Mouse (Mus musculus): ENCODE results near the gene Ndufs7. TPM values are rescaled to one million over a fixed set of nuclear protein-coding genes. Genes with fewer than 3 reads are reported as not detected.
"Not testable (repeated sequence)": the region's sequence is repeated elsewhere in the genome, so short reads cannot be mapped to it uniquely, and the experiment has no call there.

The Ndufs7 gene
- polyA plus RNA-seq, 1 experiment from 2014 or later = 586 TPM

- not testable (repeated sequence) for H3K9me3 ChIP-seq (replicated peaks); H3K27ac ChIP-seq; H3K27me3 ChIP-seq; H3K36me3 ChIP-seq; H3K4me3 ChIP-seq; H3K4me2 ChIP-seq; H3K9ac ChIP-seq; ATAC-seq (replicated peaks; ENCODE audit: insufficient number of reproducible peaks, insufficient read depth, low FRiP score, low read depth)
- peaks cover 24% of the 10 kb centered on the region for H3K4me1 ChIP-seq (replicated peaks)
- WGBS = 88% methylated on average over 2 of the region's 2 CpGs
Observed at GRCm38 (mm10) chr10:80223137-80223536, 25.8 kb upstream of the Ndufs7 start.

GRCm38 (mm10) chr10:80226071-80226415 lies 22.9 kb upstream of the Ndufs7 start:
- H3K9ac ChIP-seq = peak overlapping the region; percentile 43; the same call in 1 of the 2 replicates
- peak overlapping the region; percentile 92 for H3K4me3 ChIP-seq
- H3K36me3 ChIP-seq = peaks cover 13% of the 10 kb centered on the region; the same call in 1 of the 2 replicates
- peaks cover 28% of the 10 kb centered on the region for H3K4me1 ChIP-seq (replicated peaks)
- H3K27ac ChIP-seq = peak overlapping the region; percentile 93
- peak overlapping the region; percentile 65 for H3K4me2 ChIP-seq
- 0% methylated on average over 14 of the region's 14 CpGs for WGBS
- H3K9me3 ChIP-seq (replicated peaks) = no peaks in the 10 kb centered on the region
- ATAC-seq (replicated peaks; ENCODE audit: insufficient number of reproducible peaks, insufficient read depth, low FRiP score, low read depth) = no peak
- H3K27me3 ChIP-seq = no peaks in the 10 kb centered on the region

- H3K9me3 ChIP-seq (replicated peaks) = no peaks in the 10 kb centered on the region
- peak within 1 kb of the TSS; percentile 92 for H3K4me3 ChIP-seq
- peak within 1 kb of the TSS; percentile 93 for H3K27ac ChIP-seq
- ATAC-seq (replicated peaks; ENCODE audit: insufficient number of reproducible peaks, insufficient read depth, low FRiP score, low read depth) = peak; percentile 100
- under 1% methylated on average over 57 of the region's 75 CpGs for WGBS
- no peaks in the 10 kb centered on the region for H3K27me3 ChIP-seq
- H3K36me3 ChIP-seq = peaks cover 13% of the 10 kb centered on the region
- H3K4me2 ChIP-seq = peak within 1 kb of the TSS; percentile 93
- H3K4me1 ChIP-seq (replicated peaks) = peaks cover 23% of the 10 kb centered on the region
- H3K9ac ChIP-seq = peak within 1 kb of the TSS; percentile 97
Observed at GRCm38 (mm10) chr10:80226416-80227165, 22.3 kb upstream of the Ndufs7 start, which contains the start of gene Mum1. TSS of gene Mum1 (plus strand) at chr10:80226434.

GRCm38 (mm10) chr10:80227166-80227539 lies 21.8 kb upstream of the Ndufs7 start:
- Histone ChIP-seq H3K27ac (peak overlapping the region; percentile 93), H3K4me2 (peak overlapping the region; percentile 93), H3K36me3 (peaks cover 14% of the 10 kb centered on the region), H3K9ac (peak overlapping the region; percentile 97), H3K4me3 (peak overlapping the region; percentile 92), H3K27me3 (no peaks in the 10 kb centered on the region), H3K9me3 (replicated peaks) (no peaks in the 10 kb centered on the region), H3K4me1 (replicated peaks) (peaks cover 23% of the 10 kb centered on the region)
- ATAC-seq (replicated peaks; ENCODE audit: insufficient number of reproducible peaks, insufficient read depth, low FRiP score, low read depth) = no peak
- 7% methylated on average over 10 of the region's 10 CpGs for WGBS

GRCm38 (mm10) chr10:80227877-80228775 lies 20.8 kb upstream of the Ndufs7 start:
- no peak for ATAC-seq (replicated peaks; ENCODE audit: insufficient number of reproducible peaks, insufficient read depth, low FRiP score, low read depth)
- Histone ChIP-seq H3K9ac (peak overlapping the region; percentile 97), H3K9me3 (replicated peaks) (no peaks in the 10 kb centered on the region), H3K27me3 (no peaks in the 10 kb centered on the region), H3K4me1 (replicated peaks) (peaks cover 31% of the 10 kb centered on the region), H3K27ac (peak overlapping the region; percentile 93), H3K4me3 (peak overlapping the region; percentile 92), H3K4me2 (peak overlapping the region; percentile 93), H3K36me3 (peaks cover 24% of the 10 kb centered on the region)
- 34% methylated on average over 15 of the region's 15 CpGs for WGBS

- Histone ChIP-seq H3K9me3 (replicated peaks) (no peaks in the 10 kb centered on the region), H3K4me3 (no peak overlapping the region), H3K36me3 (peaks cover 90% of the 10 kb centered on the region), H3K4me1 (replicated peaks) (peaks cover 14% of the 10 kb centered on the region), H3K4me2 (no peak overlapping the region), H3K9ac (no peak overlapping the region), H3K27ac (no peak overlapping the region), H3K27me3 (no peaks in the 10 kb centered on the region)
- ATAC-seq (replicated peaks; ENCODE audit: insufficient number of reproducible peaks, insufficient read depth, low FRiP score, low read depth) = no peak
- whole genome bisulfite sequencing = 92% methylated on average over 13 of the region's 13 CpGs
Observed at GRCm38 (mm10) chr10:80236145-80236825, 12.6 kb upstream of the Ndufs7 start.

GRCm38 (mm10) chr10:80237020-80237419 lies 11.9 kb upstream of the Ndufs7 start:
- H3K36me3 ChIP-seq = peaks cover 95% of the 10 kb centered on the region
- no peak overlapping the region for H3K4me2 ChIP-seq
- H3K9me3 ChIP-seq (replicated peaks) = no peaks in the 10 kb centered on the region
- H3K27ac ChIP-seq = no peak overlapping the region
- 86% methylated on average over 4 of the region's 4 CpGs for WGBS
- H3K4me3 ChIP-seq = no peak overlapping the region
- H3K9ac ChIP-seq = no peak overlapping the region
- H3K27me3 ChIP-seq = no peaks in the 10 kb centered on the region
- no peak for ATAC-seq (replicated peaks; ENCODE audit: insufficient number of reproducible peaks, insufficient read depth, low FRiP score, low read depth)
- H3K4me1 ChIP-seq (replicated peaks) = peaks cover 21% of the 10 kb centered on the region

- Histone ChIP-seq H3K9me3 (replicated peaks) (no peaks in the 10 kb centered on the region), H3K27me3 (no peaks in the 10 kb centered on the region), H3K4me1 (replicated peaks) (peaks cover 22% of the 10 kb centered on the region), H3K4me3 (no peak overlapping the region), H3K27ac (no peak overlapping the region), H3K4me2 (no peak overlapping the region), H3K36me3 (peaks cover 87% of the 10 kb centered on the region), H3K9ac (no peak overlapping the region)
- 82% methylated on average over 3 of the region's 3 CpGs for WGBS
- ATAC-seq (replicated peaks; ENCODE audit: insufficient number of reproducible peaks, insufficient read depth, low FRiP score, low read depth) = no peak
Observed at GRCm38 (mm10) chr10:80238306-80238705, 10.6 kb upstream of the Ndufs7 start.

- WGBS = 77% methylated on average over 6 of the region's 6 CpGs
- no peak overlapping the region for H3K9ac ChIP-seq
- H3K9me3 ChIP-seq (replicated peaks) = no peaks in the 10 kb centered on the region
- no peak overlapping the region for H3K4me3 ChIP-seq
- no peak for ATAC-seq (replicated peaks; ENCODE audit: insufficient number of reproducible peaks, insufficient read depth, low FRiP score, low read depth)
- no peak overlapping the region for H3K27ac ChIP-seq
- H3K4me1 ChIP-seq (replicated peaks) = peaks cover 20% of the 10 kb centered on the region
- no peaks in the 10 kb centered on the region for H3K27me3 ChIP-seq
- H3K36me3 ChIP-seq = peaks cover 85% of the 10 kb centered on the region
- H3K4me2 ChIP-seq = no peak overlapping the region
Observed at GRCm38 (mm10) chr10:80239791-80240190, 9.1 kb upstream of the Ndufs7 start.

GRCm38 (mm10) chr10:80242088-80242487 lies 6.8 kb upstream of the Ndufs7 start:
- H3K4me3 ChIP-seq = no peak overlapping the region
- no peak overlapping the region for H3K9ac ChIP-seq
- H3K27me3 ChIP-seq = no peaks in the 10 kb centered on the region
- H3K36me3 ChIP-seq = peaks cover 64% of the 10 kb centered on the region
- ATAC-seq (replicated peaks; ENCODE audit: insufficient number of reproducible peaks, insufficient read depth, low FRiP score, low read depth) = peak; percentile 76
- H3K4me2 ChIP-seq = no peak overlapping the region
- H3K27ac ChIP-seq = peak overlapping the region; percentile 75
- WGBS = 32% methylated on average over 9 of the region's 9 CpGs
- peaks cover 32% of the 10 kb centered on the region for H3K4me1 ChIP-seq (replicated peaks)
- no peaks in the 10 kb centered on the region for H3K9me3 ChIP-seq (replicated peaks)

GRCm38 (mm10) chr10:80242607-80243006 lies 6.3 kb upstream of the Ndufs7 start:
- 50% methylated on average over 3 of the region's 3 CpGs for WGBS
- Histone ChIP-seq H3K9ac (no peak overlapping the region), H3K9me3 (replicated peaks) (no peaks in the 10 kb centered on the region), H3K36me3 (peaks cover 59% of the 10 kb centered on the region), H3K4me3 (no peak overlapping the region), H3K27ac (peak overlapping the region; percentile 75), H3K4me2 (no peak overlapping the region), H3K4me1 (replicated peaks) (peaks cover 32% of the 10 kb centered on the region), H3K27me3 (no peaks in the 10 kb centered on the region)
- ATAC-seq (replicated peaks; ENCODE audit: insufficient number of reproducible peaks, insufficient read depth, low FRiP score, low read depth) = no peak; the same call in 1 of the 2 replicates
